Mouse (Mus musculus) MEL (cell line): ENCODE data around the gene Hoxc5. TPM values are rescaled to one million over a fixed set of nuclear protein-coding genes. Genes with fewer than 3 reads are reported as not detected.
A peak's percentile ranks its signal among the peaks of the same experiment; 100 is the strongest.

Source experiments
- DNase-seq: peaks from one replicate; pipeline ENCODE4 v3.0.0; 2011; ENCODE audit warnings: low read depth, low spot score
- H3K27ac ChIP-seq: 2 replicates; pipeline ENCODE4 v1.5.1; 2012; ENCODE audit warnings: low read depth, mild to moderate bottlenecking, control low read depth, low read length, moderate library complexity; ENCODE audit not compliant: control insufficient read depth
- H3K27me3 ChIP-seq, 2 experiments: fragments of 150-350 bp in 1 of 2; sonication (generic) in 1 of 2; 2 replicates each; pipeline ENCODE4 v1.6.1; 2012; ENCODE audit warnings: low read length in 2 of 2, mild to moderate bottlenecking in 2 of 2, improper control_type of control experiment in 1 of 2, moderate library complexity in 1 of 2; ENCODE audit not compliant: insufficient read depth in 2 of 2, control insufficient read depth in 1 of 2
- H3K36me3 ChIP-seq, 2 experiments: 2 replicates each; pipeline ENCODE4 v1.6.1; 2012 to 2014; ENCODE audit warnings: low read length in 2 of 2, improper control_type of control experiment in 1 of 2, inconsistent platforms in 1 of 2, mild to moderate bottlenecking in 1 of 2; ENCODE audit not compliant: insufficient read depth in 2 of 2, control insufficient read depth in 1 of 2
- H3K4me1 ChIP-seq, 2 experiments: fragments of 150-350 bp in 1 of 2; sonication (generic) in 1 of 2; 2 replicates each; pipeline ENCODE4 v1.6.1; 2012; ENCODE audit warnings: low read length in 2 of 2, improper control_type of control experiment in 1 of 2, mild to moderate bottlenecking in 1 of 2; ENCODE audit not compliant: insufficient read depth in 2 of 2, control insufficient read depth in 1 of 2
- H3K4me3 ChIP-seq, 2 experiments: fragments of 150-350 bp in 1 of 2; sonication (generic) in 1 of 2; 2 replicates each; pipeline ENCODE4 v1.5.1; 2012; ENCODE audit warnings: low read depth in 2 of 2, low read length in 2 of 2, mild to moderate bottlenecking in 2 of 2, moderate library complexity in 2 of 2, control low read depth in 1 of 2, improper control_type of control experiment in 1 of 2; ENCODE audit not compliant: control insufficient read depth in 1 of 2, insufficient read depth in 1 of 2
- H3K79me2 ChIP-seq: 2 replicates; pipeline ENCODE4 v1.6.1; 2012; ENCODE audit warnings: mild to moderate bottlenecking, low read length, moderate library complexity; ENCODE audit not compliant: control insufficient read depth, poor library complexity, insufficient read depth
- H3K9ac ChIP-seq: 2 replicates; pipeline ENCODE4 v1.6.1; 2012; ENCODE audit warnings: low read depth, mild to moderate bottlenecking, control low read depth, low read length, moderate library complexity; ENCODE audit not compliant: control insufficient read depth, poor library complexity, severe bottlenecking
- H3K9me3 ChIP-seq: fragments of 150-350 bp; sonication (generic); replicated peaks from 2 replicates; pipeline ENCODE4 v1.6.1; 2012; ENCODE audit warnings: mild to moderate bottlenecking, low read length, improper control_type of control experiment, moderate library complexity; ENCODE audit not compliant: insufficient read depth
- BHLHE40 ChIP-seq: IDR thresholded peaks from 2 replicates; pipeline ENCODE4 v1.6.1; 2012; ENCODE audit warnings: low read depth, mild to moderate bottlenecking, inconsistent platforms, low read length, improper control_type of control experiment, borderline replicate concordance
- CHD2 ChIP-seq: IDR thresholded peaks from 2 replicates; pipeline ENCODE4 v1.6.1; 2011; ENCODE audit warnings: low read length, improper control_type of control experiment
- CTCF ChIP-seq, 3 experiments: IDR thresholded peaks in 2 of 3; conservative IDR thresholded peaks in 1 of 3; 2 replicates each; pipeline ENCODE4 v1.5.1; 2011 to 2012; ENCODE audit warnings: low read length in 3 of 3, low read depth in 2 of 3, mild to moderate bottlenecking in 2 of 3, improper control_type of control experiment in 1 of 3, inconsistent platforms in 1 of 3, mixed read lengths in 1 of 3, moderate library complexity in 1 of 3; ENCODE audit not compliant: control insufficient read depth in 1 of 3, insufficient read depth in 1 of 3, poor library complexity in 1 of 3, severe bottlenecking in 1 of 3
- ELF1 ChIP-seq: IDR thresholded peaks from 2 replicates; pipeline ENCODE4 v1.6.1; 2014; ENCODE audit warnings: low read depth, mild to moderate bottlenecking, inconsistent platforms, low read length, improper control_type of control experiment, moderate library complexity
- EP300 ChIP-seq, 2 experiments: IDR thresholded peaks; 2 replicates each; pipeline ENCODE4 v1.6.1; 2011; ENCODE audit warnings: improper control_type of control experiment in 2 of 2, low read length in 2 of 2, low read depth in 1 of 2, mild to moderate bottlenecking in 1 of 2
- ETS1 ChIP-seq: IDR thresholded peaks from 2 replicates; pipeline ENCODE4 v1.6.1; 2012; ENCODE audit warnings: low read depth, mild to moderate bottlenecking, inconsistent platforms, low read length, improper control_type of control experiment, moderate library complexity
- GATA1 ChIP-seq: IDR thresholded peaks from 2 replicates; pipeline ENCODE4 v1.6.1; 2011; ENCODE audit warnings: low read depth, low read length, improper control_type of control experiment
- HCFC1 ChIP-seq: IDR thresholded peaks from 2 replicates; pipeline ENCODE4 v1.6.1; 2012; ENCODE audit warnings: low read depth, mild to moderate bottlenecking, inconsistent platforms, low read length, improper control_type of control experiment, moderate library complexity
- KAT2A ChIP-seq: conservative IDR thresholded peaks from 2 replicates; pipeline ENCODE4 v1.6.1; 2012; ENCODE audit warnings: low read depth, low read length, improper control_type of control experiment, inconsistent platforms
- MAZ ChIP-seq: IDR thresholded peaks from 2 replicates; pipeline ENCODE4 v1.6.1; 2012; ENCODE audit warnings: low read depth, mild to moderate bottlenecking, inconsistent platforms, low read length, improper control_type of control experiment
- MXI1 ChIP-seq: IDR thresholded peaks from 2 replicates; pipeline ENCODE4 v1.6.1; 2011; ENCODE audit warnings: mild to moderate bottlenecking, low read depth, low read length, improper control_type of control experiment
- MYC ChIP-seq: IDR thresholded peaks from 2 replicates; pipeline ENCODE4 v1.6.1; 2011; ENCODE audit warnings: low read depth, mild to moderate bottlenecking, low read length, improper control_type of control experiment, moderate library complexity
- NELFE ChIP-seq: IDR thresholded peaks from 2 replicates; pipeline ENCODE4 v1.6.1; 2011; ENCODE audit warnings: low read depth, low read length, improper control_type of control experiment
- NRF1 ChIP-seq: IDR thresholded peaks from 2 replicates; pipeline ENCODE4 v1.6.1; 2014; ENCODE audit warnings: low read depth, mild to moderate bottlenecking, inconsistent platforms, low read length, improper control_type of control experiment, moderate library complexity; ENCODE audit not compliant: poor library complexity, insufficient read depth, severe bottlenecking
- POLR2A ChIP-seq, 2 experiments: IDR thresholded peaks; 2 replicates each; pipeline ENCODE4 v1.6.1; 2011 to 2012; ENCODE audit warnings: low read length in 2 of 2, mild to moderate bottlenecking in 2 of 2, control low read depth in 1 of 2, improper control_type of control experiment in 1 of 2, low read depth in 1 of 2, moderate library complexity in 1 of 2; ENCODE audit not compliant: control insufficient read depth in 1 of 2, insufficient read depth in 1 of 2, poor library complexity in 1 of 2
- POLR2AphosphoS2 ChIP-seq: IDR thresholded peaks from 2 replicates; pipeline ENCODE4 v1.6.1; 2011; ENCODE audit warnings: low read length, improper control_type of control experiment
- POLR2AphosphoS5 ChIP-seq: IDR thresholded peaks from 2 replicates; pipeline ENCODE4 v1.6.1; 2012; ENCODE audit warnings: low read depth, borderline replicate concordance, mild to moderate bottlenecking, inconsistent platforms, low read length, moderate library complexity, mixed read lengths
- RAD21 ChIP-seq: IDR thresholded peaks from 2 replicates; pipeline ENCODE4 v1.6.1; 2011; ENCODE audit warnings: mild to moderate bottlenecking, low read depth, low read length, improper control_type of control experiment
- TAL1 ChIP-seq: IDR thresholded peaks from 2 replicates; pipeline ENCODE4 v1.6.1; 2012; ENCODE audit warnings: mild to moderate bottlenecking, inconsistent platforms, low read length, moderate library complexity, mixed read lengths
- TBP ChIP-seq: IDR thresholded peaks from 2 replicates; pipeline ENCODE4 v1.8.0; 2011; ENCODE audit warnings: low read depth, low read length, improper control_type of control experiment
- TCF12 ChIP-seq: IDR thresholded peaks from 2 replicates; pipeline ENCODE4 v1.6.1; 2014; ENCODE audit warnings: low read depth, mild to moderate bottlenecking, inconsistent platforms, low read length, improper control_type of control experiment, moderate library complexity
- USF2 ChIP-seq, 2 experiments: IDR thresholded peaks; 2 replicates each; pipeline ENCODE4 v1.6.1; 2011 to 2012; ENCODE audit warnings: improper control_type of control experiment in 2 of 2, low read length in 2 of 2, borderline replicate concordance in 1 of 2, inconsistent platforms in 1 of 2, low read depth in 1 of 2, mild to moderate bottlenecking in 1 of 2; ENCODE audit not compliant: insufficient read depth in 1 of 2
- ZKSCAN1 ChIP-seq: IDR thresholded peaks from 2 replicates; pipeline ENCODE4 v1.6.1; 2012; ENCODE audit warnings: low read depth, mild to moderate bottlenecking, inconsistent platforms, low read length, improper control_type of control experiment, moderate library complexity
- ZMIZ1 ChIP-seq: IDR thresholded peaks from 2 replicates; pipeline ENCODE4 v1.6.1; 2012; ENCODE audit warnings: low read depth, mild to moderate bottlenecking, inconsistent platforms, low read length, improper control_type of control experiment, moderate library complexity
- ZNF384 ChIP-seq: IDR thresholded peaks from 2 replicates; pipeline ENCODE4 v1.6.1; 2012; ENCODE audit warnings: low read depth, mild to moderate bottlenecking, inconsistent platforms, low read length, improper control_type of control experiment
- polyA plus RNA-seq, 2 experiments: library from polyadenylated mRNA; stranded (reverse) in 1 of 2; unstranded in 1 of 2; fragments of >175 nt in 1 of 2; fragments of >200 nt in 1 of 2; gene quantifications; 2 replicates each; pipeline versions ENCODE4 v1.2.1 to v1.2.4; 2012; ENCODE audit warnings: low replicate concordance in 2 of 2, low read depth in 1 of 2; ENCODE audit not compliant: insufficient read length in 2 of 2, insufficient read depth in 1 of 2, missing spikeins in 1 of 2
- total RNA-seq: library from RNA; depleted of rRNA; stranded (reverse); fragments of 300-350 nt; gene quantifications from 2 replicates; pipeline ENCODE4 v1.2.3, GENCODE M21; 2012

The Hoxc5 gene
- total and polyA plus RNA-seq, 3 experiments, result 0.46 to 3.0 TPM; not detected in 1

GRCm38 (mm10) chr15:103010847-103011555 lies 43.8 kb downstream of the Hoxc5 start:
- peak overlapping the region; percentile 91 for H3K9ac ChIP-seq
- TF ChIP-seq TAL1 (peak; percentile 22; the same call in 1 of the 2 replicates), POLR2A (IDR thresholded peaks at IDR 0.05; ENCODE audit: control insufficient read depth in 1 of 2, insufficient read depth in 1 of 2, low read depth in 1 of 2, low read length in 2 of 2, poor library complexity in 1 of 2) (0 out of 4 replicates have a peak, but pooled peaks of 1 of the 2 experiments have one; percentile 40), CHD2 (no peak), USF2 (IDR thresholded peaks at IDR 0.05; ENCODE audit: borderline replicate concordance in 1 of 2, insufficient read depth in 1 of 2, low read depth in 1 of 2, low read length in 2 of 2) (no peak), MXI1 (peak; percentile 31; the same call in 1 of the 2 replicates), MYC (no peak), MAZ (no peak), NRF1 (no peak), RAD21 (no peak), POLR2AphosphoS5 (no peak), KAT2A (no peak), EP300 (IDR thresholded peaks at IDR 0.05; ENCODE audit: low read depth in 1 of 2, low read length in 2 of 2) (0 out of 4 replicates have a peak, but pooled peaks of 1 of the 2 experiments have one; percentile 53), CTCF (IDR thresholded peaks at IDR 0.05 in 2 of 3, conservative IDR thresholded peaks at IDR 0.05 in 1 of 3; ENCODE audit: control insufficient read depth in 1 of 3, insufficient read depth in 1 of 3, low read depth in 2 of 3, low read length in 3 of 3, poor library complexity in 1 of 3, severe bottlenecking in 1 of 3) (0 out of 6 replicates have a peak, but pooled peaks of 1 of the 3 experiments have one; percentile 9), TBP (peak; percentile 26; the same call in 1 of the 2 replicates), ETS1 (no peak)
- peaks cover 8% of the 10 kb centered on the region; the same call in 1 of the 2 replicates for H3K79me2 ChIP-seq
- peaks cover 9 to 17% of the 10 kb centered on the region in 2 experiments; a peak in 3 of 4 replicates for H3K4me1 ChIP-seq
- H3K9me3 ChIP-seq, result no peaks in the 10 kb centered on the region
- H3K4me3 ChIP-seq, result peak overlapping the region; percentile 52 to 62
- DNase-seq, result peak; percentile 58
- H3K27me3 ChIP-seq, result no peaks in the 10 kb centered on the region
- H3K36me3 ChIP-seq, result peaks cover 0 to 14% of the 10 kb centered on the region in 2 experiments; a peak in 2 of 4 replicates
- peak overlapping the region; percentile 72 for H3K27ac ChIP-seq

GRCm38 (mm10) chr15:103011928-103012486 lies 44.8 kb downstream of the Hoxc5 start:
- no peaks in the 10 kb centered on the region for H3K27me3 ChIP-seq
- peak overlapping the region; percentile 62 to 69 for H3K4me3 ChIP-seq
- peaks cover 0 to 4% of the 10 kb centered on the region in 2 experiments; a peak in 1 of 4 replicates for H3K36me3 ChIP-seq
- peak overlapping the region; percentile 91 for H3K9ac ChIP-seq
- DNase-seq, result peak; percentile 76
- H3K79me2 ChIP-seq, result peaks cover 8% of the 10 kb centered on the region; the same call in 1 of the 2 replicates
- H3K27ac ChIP-seq, result peak overlapping the region; percentile 69
- H3K9me3 ChIP-seq, result no peaks in the 10 kb centered on the region
- peaks cover 2 to 8% of the 10 kb centered on the region in 2 experiments; a peak in 2 of 4 replicates for H3K4me1 ChIP-seq
- TF ChIP-seq ZNF384 (no peak), TCF12 (peak; percentile 32; the same call in 1 of the 2 replicates), USF2 (IDR thresholded peaks at IDR 0.05; ENCODE audit: borderline replicate concordance in 1 of 2, insufficient read depth in 1 of 2, low read depth in 1 of 2, low read length in 2 of 2) (no peak), ELF1 (peak; percentile 68), MXI1 (no peak; the same call in 1 of the 2 replicates), ZKSCAN1 (no peak), ZMIZ1 (0 out of 2 replicates have a peak, but pooled peaks have one; percentile 18), NELFE (peak; percentile 55; the same call in 1 of the 2 replicates), POLR2A (IDR thresholded peaks at IDR 0.05; ENCODE audit: control insufficient read depth in 1 of 2, insufficient read depth in 1 of 2, low read depth in 1 of 2, low read length in 2 of 2, poor library complexity in 1 of 2) (peak; percentile 38 to 75), ETS1 (no peak), POLR2AphosphoS2 (peak; percentile 41; the same call in 1 of the 2 replicates), EP300 (IDR thresholded peaks at IDR 0.05; ENCODE audit: low read depth in 1 of 2, low read length in 2 of 2) (no peak), KAT2A (no peak), HCFC1 (no peak), CTCF (IDR thresholded peaks at IDR 0.05 in 2 of 3, conservative IDR thresholded peaks at IDR 0.05 in 1 of 3; ENCODE audit: control insufficient read depth in 1 of 3, insufficient read depth in 1 of 3, low read depth in 2 of 3, low read length in 3 of 3, poor library complexity in 1 of 3, severe bottlenecking in 1 of 3) (no peak), TBP (no peak), BHLHE40 (no peak), GATA1 (no peak)
